In genomic region chr12:4708881-4709604, GRCm38 (mm10) we compare ENCODE assay signal across 12 mouse cellular contexts. TPM values are rescaled to one million over a fixed set of nuclear protein-coding genes. Genes with fewer than 3 reads are reported as not detected.
DNase-seq lines count a peak whose midpoint lies in the region; ATAC-seq and TF ChIP-seq lines count a peak whose summit lies in the region.
"Had no signal": no experiment of that assay in that cellular context is flagged by ENCODE, and none has a peak within 500 bp of the region (broad histone marks: within the 10 kb centered on the region; RNA-seq: fewer than 3 reads in every experiment).

No protein-coding gene starts in this region.

- DNase-seq in heart, adult 11 months: peak; percentile 79
- DNase-seq in heart, postnatal 36 days: no peak
- DNase-seq in hindbrain, postnatal 0 days (ENCODE audit: low spot score): peak; percentile 62
- peak; percentile 54 for DNase-seq in retina, embryonic 14.5 days (ENCODE audit: low spot score)
- no peak for DNase-seq in adrenal gland, adult 18-20 months (ENCODE audit: low spot score in 2 of 2)
- DNase-seq in cerebellum, postnatal 36 days: no peak
- DNase-seq: adrenal gland, adult 8-10 months; cerebellum, adult 11-12 months; lung, adult 18-20 months had no signal

- no peak overlapping the region for H3K4me3 ChIP-seq in neural tube, embryonic 12.5 days
- H3K4me3 ChIP-seq in neural tube, embryonic 15.5 days (replicated peaks): no peak overlapping the region
- H3K4me3 ChIP-seq in hindbrain, postnatal 0 days (ENCODE audit: low read length): no peak overlapping the region

- H3K27me3 ChIP-seq in neural tube, embryonic 12.5 days (replicated peaks): no peaks in the 10 kb centered on the region
- H3K27me3 ChIP-seq in neural tube, embryonic 15.5 days (replicated peaks): no peaks in the 10 kb centered on the region
- H3K27me3 ChIP-seq in hindbrain, postnatal 0 days (ENCODE audit: insufficient read depth, low read length): no peaks in the 10 kb centered on the region

- no peak overlapping the region for H3K9ac ChIP-seq in neural tube, embryonic 12.5 days
- no peak overlapping the region for H3K9ac ChIP-seq in neural tube, embryonic 15.5 days (replicated peaks)
- H3K9ac ChIP-seq in hindbrain, postnatal 0 days (replicated peaks; ENCODE audit: low read length): no peak overlapping the region

- peaks cover 22% of the 10 kb centered on the region; the same call in 1 of the 2 replicates for H3K36me3 ChIP-seq in neural tube, embryonic 12.5 days
- peaks cover 38% of the 10 kb centered on the region for H3K36me3 ChIP-seq in neural tube, embryonic 15.5 days
- H3K36me3 ChIP-seq in hindbrain, postnatal 0 days (ENCODE audit: insufficient read depth, low read length): peaks cover 30% of the 10 kb centered on the region

- no peaks in the 10 kb centered on the region for H3K9me3 ChIP-seq in neural tube, embryonic 12.5 days
- no peaks in the 10 kb centered on the region for H3K9me3 ChIP-seq in neural tube, embryonic 15.5 days (replicated peaks)
- no peaks in the 10 kb centered on the region for H3K9me3 ChIP-seq in hindbrain, postnatal 0 days (ENCODE audit: low read length)

- TF ChIP-seq CTCF in hindbrain, postnatal 0 days (IDR thresholded peaks at IDR 0.05; ENCODE audit: low read depth): no peak

- peak; percentile 82 for ATAC-seq in neural tube, embryonic 12.5 days (ENCODE audit: low FRiP score, low read depth)
- no peak for ATAC-seq in neural tube, embryonic 15.5 days (ENCODE audit: low FRiP score)
- ATAC-seq in hindbrain, postnatal 0 days: peak; percentile 89

- H3K4me1 ChIP-seq in neural tube, embryonic 12.5 days: no peaks in the 10 kb centered on the region
- no peaks in the 10 kb centered on the region for H3K4me1 ChIP-seq in neural tube, embryonic 15.5 days
- no peaks in the 10 kb centered on the region for H3K4me1 ChIP-seq in hindbrain, postnatal 0 days (ENCODE audit: insufficient read depth, low read length)

- H3K4me2 ChIP-seq in neural tube, embryonic 12.5 days (replicated peaks): no peak overlapping the region
- no peak overlapping the region for H3K4me2 ChIP-seq in neural tube, embryonic 15.5 days
- H3K4me2 ChIP-seq in hindbrain, postnatal 0 days (ENCODE audit: low read depth, low read length): no peak overlapping the region

- H3K27ac ChIP-seq in neural tube, embryonic 12.5 days: no peak overlapping the region
- H3K27ac ChIP-seq in neural tube, embryonic 15.5 days (replicated peaks): no peak overlapping the region
- no peak overlapping the region for H3K27ac ChIP-seq in hindbrain, postnatal 0 days

- WGBS in neural tube, embryonic 12.5 days: 78% methylated on average over 8 of the region's 8 CpGs
- WGBS in neural tube, embryonic 15.5 days: 78% methylated on average over 8 of the region's 8 CpGs
- WGBS in hindbrain, postnatal 0 days: 62% methylated on average over 6 of the region's 8 CpGs

- intact Hi-C loops in heart, postnatal 36 days (cut with DNase I): no loop called here

RNA-seq across cellular contexts. Expression of gene Fam228a, which starts 29.2 kb away (rescaled TPM):
- total RNA-seq in heart, postnatal 36 days (2021): not detected
- 0.43 and 0.45 TPM in 2 replicates for polyA plus RNA-seq in neural tube, embryonic 12.5 days (2016; fragmentation: Nextera tagmentation; extraction: Ambion mirVana)
- polyA plus RNA-seq in neural tube, embryonic 15.5 days (2015; fragmentation: Nextera tagmentation; extraction: Ambion mirVana): 1.1 and 1.3 TPM in 2 replicates
- 0.99 and 2.2 TPM in 2 replicates for total RNA-seq in hindbrain, postnatal 0 days (2014; rRNA removed)
- polyA plus RNA-seq in hindbrain, postnatal 0 days (2015; fragmentation: Nextera tagmentation; extraction: Ambion mirVana): 0.49 and 0.84 TPM in 2 replicates
- total RNA-seq in adrenal gland, adult 18-20 months (2021): under 1 TPM; 0.19 to 0.27 TPM

RNA-seq across cellular contexts. Expression of gene Pfn4, which starts 59.8 kb away (rescaled TPM):
- 1 to 10 TPM; 2.2 to 3.4 TPM for total RNA-seq in heart, postnatal 36 days (2021)
- polyA plus RNA-seq in neural tube, embryonic 12.5 days (2016; fragmentation: Nextera tagmentation; extraction: Ambion mirVana): 6.3 and 6.7 TPM in 2 replicates
- polyA plus RNA-seq in neural tube, embryonic 15.5 days (2015; fragmentation: Nextera tagmentation; extraction: Ambion mirVana): 12.0 and 13.3 TPM in 2 replicates
- 5.9 and 13.0 TPM in 2 replicates for total RNA-seq in hindbrain, postnatal 0 days (2014; rRNA removed)
- 19.9 and 22.7 TPM in 2 replicates for polyA plus RNA-seq in hindbrain, postnatal 0 days (2015; fragmentation: Nextera tagmentation; extraction: Ambion mirVana)
- total RNA-seq in adrenal gland, adult 18-20 months (2021): 1 to 10 TPM in 1 of 2 experiments, under 1 TPM in 1; 0.86 to 1.1 TPM
- polyA plus RNA-seq: C2C12 had no signal

Comparison
In these comparisons a context has a peak if more than half of its experiments do, and no peak if none do; other contexts are left out.
1. DNase-seq: peak in heart, adult 11 months (single experiment), hindbrain, postnatal 0 days (single experiment) and retina, embryonic 14.5 days (single experiment); none in heart, postnatal 36 days (0 of 2), adrenal gland, adult 18-20 months (0 of 2) and cerebellum, postnatal 36 days (0 of 2).